Mouse (Mus musculus) limb, embryonic 11.5 days (tissue): Measurements from ENCODE around the gene Vmn1r233. TPM values are rescaled to one million over a fixed set of nuclear protein-coding genes. Genes with fewer than 3 reads are reported as not detected.

Experiments
- ATAC-seq: fragments of 200-750 bp; cut with Nextera tagmentation; 2 replicates; pipeline ENCODE4 v1.8.0; 2017; ENCODE audit warnings: low read depth; ENCODE audit not compliant: insufficient number of reproducible peaks, low FRiP score, low TSS enrichment
- DNase-seq: peaks from one replicate; pipeline ENCODE4 v3.0.0-alpha.2; 2015; ENCODE audit warnings: low spot score
- H3K27ac ChIP-seq: fragments of 300-500 bp; sonication (generic); replicated peaks from 2 replicates; pipeline ENCODE4 v1.5.1; 2014; ENCODE audit warnings: low read depth, mild to moderate bottlenecking, low read length
- H3K27me3 ChIP-seq: fragments of 300-500 bp; sonication (generic); 2 replicates; pipeline ENCODE4 v1.6.1; 2014; ENCODE audit warnings: mild to moderate bottlenecking, low read length, mixed read lengths; ENCODE audit not compliant: control insufficient read depth, insufficient read depth
- H3K36me3 ChIP-seq: fragments of 300-500 bp; sonication (generic); 2 replicates; pipeline ENCODE4 v1.6.1; 2014; ENCODE audit warnings: mild to moderate bottlenecking, low read length, moderate library complexity, mixed read lengths; ENCODE audit not compliant: control insufficient read depth, insufficient read depth
- H3K4me1 ChIP-seq: fragments of 300-500 bp; sonication (generic); 2 replicates; pipeline ENCODE4 v1.6.1; 2014; ENCODE audit warnings: low read length, mixed read lengths; ENCODE audit not compliant: control insufficient read depth, insufficient read depth
- H3K4me2 ChIP-seq: fragments of 300-500 bp; sonication (generic); 2 replicates; pipeline ENCODE4 v1.6.1; 2014; ENCODE audit warnings: low read depth, mild to moderate bottlenecking, moderate library complexity; ENCODE audit not compliant: severe bottlenecking
- H3K4me3 ChIP-seq: fragments of 300-500 bp; sonication (generic); 2 replicates; pipeline ENCODE4 v1.5.1; 2014; ENCODE audit warnings: low read depth, low read length
- H3K9ac ChIP-seq: fragments of 300-500 bp; sonication (generic); 2 replicates; pipeline ENCODE4 v1.6.1; 2014; ENCODE audit warnings: mild to moderate bottlenecking, low read length
- H3K9me3 ChIP-seq: fragments of 300-500 bp; sonication (generic); 2 replicates; pipeline ENCODE4 v1.6.1; 2016; ENCODE audit warnings: low read length; ENCODE audit not compliant: control insufficient read depth
- WGBS: fragments of 180-500 bp; shearing (Covaris S2); extraction: QIAGEN DNeasy Blood & Tissue Kit; methylation state at CpG from one replicate; pipeline ENCODE4 v1.1.7; 2014; 5-methylcytosine and 5-hydroxymethylcytosine counted together
- polyA plus RNA-seq: library from polyadenylated mRNA; unstranded; fragments of >200 nt; fragmentation: Nextera tagmentation; extraction: Ambion mirVana; gene quantifications from 2 replicates; pipeline ENCODE4 v1.2.1, GENCODE M21; 2014

Gene Vmn1r233
- not detected in 2 replicates for polyA plus RNA-seq

GRCm38 (mm10) chr17:20996364-20996763, at the start of gene Vmn1r233:
Gene Vmn1r233 (minus strand): TSS chr17:20996464.
- Histone ChIP-seq H3K9ac (no peak within 1 kb of the TSS), H3K9me3 (no peaks in the 10 kb centered on the region), H3K36me3 (no peaks in the 10 kb centered on the region), H3K4me2 (no peak within 1 kb of the TSS), H3K27me3 (no peaks in the 10 kb centered on the region), H3K4me3 (no peak within 1 kb of the TSS), H3K27ac (no peak within 1 kb of the TSS), H3K4me1 (no peaks in the 10 kb centered on the region)
- DNase-seq (no peak), ATAC-seq (no peak)

GRCm38 (mm10) chr17:21018410-21019080, 22.3 kb upstream of the Vmn1r233 start:
- Histone ChIP-seq H3K4me3 (no peak overlapping the region), H3K4me1 (no peaks in the 10 kb centered on the region), H3K36me3 (peaks cover 14% of the 10 kb centered on the region), H3K9me3 (no peaks in the 10 kb centered on the region), H3K27ac (no peak overlapping the region), H3K27me3 (no peaks in the 10 kb centered on the region), H3K4me2 (no peak overlapping the region), H3K9ac (no peak overlapping the region)
- DNase-seq (no peak), ATAC-seq (no peak)
- 85% methylated on average over 1 of the region's 1 CpGs for WGBS

GRCm38 (mm10) chr17:21009726-21010125, 13.5 kb upstream of the Vmn1r233 start:
- no peaks in the 10 kb centered on the region for H3K9me3 ChIP-seq
- peak overlapping the region; percentile 86 for H3K4me3 ChIP-seq
- peaks cover 2% of the 10 kb centered on the region; the same call in 1 of the 2 replicates for H3K36me3 ChIP-seq
- H3K27me3 ChIP-seq = no peaks in the 10 kb centered on the region
- DNase-seq (no peak), ATAC-seq (no peak)
- peaks cover 7% of the 10 kb centered on the region; the same call in 1 of the 2 replicates for H3K4me1 ChIP-seq
- peak overlapping the region; percentile 91 for H3K9ac ChIP-seq
- no peak overlapping the region for H3K27ac ChIP-seq
- 30% methylated on average over 1 of the region's 1 CpGs for WGBS
- peak overlapping the region; percentile 79 for H3K4me2 ChIP-seq

GRCm38 (mm10) chr17:21008382-21009331, 12.4 kb upstream of the Vmn1r233 start, which contains the start of gene Zfp160:
Gene Zfp160 (plus strand): TSS chr17:21008903.
- peak; percentile 87 for DNase-seq
- Histone ChIP-seq H3K27me3 (no peaks in the 10 kb centered on the region), H3K9ac (peak within 1 kb of the TSS; percentile 91), H3K9me3 (no peaks in the 10 kb centered on the region), H3K4me3 (peak within 1 kb of the TSS; percentile 86), H3K4me2 (peak within 1 kb of the TSS; percentile 79), H3K36me3 (peaks cover 2% of the 10 kb centered on the region; the same call in 1 of the 2 replicates), H3K4me1 (peaks cover 7% of the 10 kb centered on the region; the same call in 1 of the 2 replicates), H3K27ac (peak within 1 kb of the TSS; percentile 57)
- 5% methylated on average over 36 of the region's 36 CpGs for WGBS
- ATAC-seq = peak; percentile 98

- Histone ChIP-seq H3K9ac (no peak overlapping the region), H3K27ac (no peak overlapping the region), H3K4me2 (no peak overlapping the region), H3K27me3 (no peaks in the 10 kb centered on the region), H3K4me3 (no peak overlapping the region), H3K9me3 (no peaks in the 10 kb centered on the region), H3K4me1 (no peaks in the 10 kb centered on the region), H3K36me3 (no peaks in the 10 kb centered on the region)
- WGBS = 78% methylated on average over 2 of the region's 2 CpGs
- ATAC-seq (no peak), DNase-seq (no peak)
These were observed 2.5 kb downstream of the Vmn1r233 start for GRCm38 (mm10) chr17:20993716-20994115.

- H3K36me3 ChIP-seq = peaks cover 30% of the 10 kb centered on the region
- no peaks in the 10 kb centered on the region for H3K27me3 ChIP-seq
- DNase-seq (no peak), ATAC-seq (no peak)
- H3K4me1 ChIP-seq = no peaks in the 10 kb centered on the region
- no peak overlapping the region for H3K4me2 ChIP-seq
- no peak overlapping the region for H3K27ac ChIP-seq
- no peak overlapping the region for H3K9ac ChIP-seq
- no peaks in the 10 kb centered on the region for H3K9me3 ChIP-seq
- no peak overlapping the region for H3K4me3 ChIP-seq
These were observed 29.6 kb downstream of the Vmn1r233 start for GRCm38 (mm10) chr17:20966681-20967080.

- Histone ChIP-seq H3K27ac (no peak overlapping the region), H3K4me3 (no peak overlapping the region), H3K4me2 (no peak overlapping the region), H3K9me3 (no peaks in the 10 kb centered on the region), H3K4me1 (no peaks in the 10 kb centered on the region), H3K27me3 (no peaks in the 10 kb centered on the region), H3K9ac (no peak overlapping the region), H3K36me3 (peaks cover 37% of the 10 kb centered on the region)
- DNase-seq (no peak), ATAC-seq (no peak)
- 91% methylated on average over 4 of the region's 4 CpGs for WGBS
These were observed 30.8 kb downstream of the Vmn1r233 start for GRCm38 (mm10) chr17:20965421-20965820.

GRCm38 (mm10) chr17:20960386-20960785, 35.9 kb downstream of the Vmn1r233 start:
- Histone ChIP-seq H3K27me3 (no peaks in the 10 kb centered on the region), H3K4me3 (no peak overlapping the region), H3K36me3 (peaks cover 54% of the 10 kb centered on the region), H3K4me2 (no peak overlapping the region), H3K27ac (no peak overlapping the region), H3K9ac (no peak overlapping the region), H3K4me1 (no peaks in the 10 kb centered on the region), H3K9me3 (no peaks in the 10 kb centered on the region)
- DNase-seq = no peak
- ATAC-seq = no peak
- 95% methylated on average over 5 of the region's 5 CpGs for WGBS
